Mouse (Mus musculus) ES-E14 (cell line): Measurements from ENCODE around the gene Usp3. TPM values are rescaled to one million over a fixed set of nuclear protein-coding genes. Genes with fewer than 3 reads are reported as not detected.

ENCODE experiments used
- DNase-seq: peaks from one replicate; pipeline ENCODE4 v3.0.0-alpha.2; 2013; ENCODE audit warnings: low read depth, low spot score
- H3K27ac ChIP-seq: 2 replicates; pipeline ENCODE4 v1.5.1; 2012; ENCODE audit warnings: low read depth, mild to moderate bottlenecking, low read length, moderate library complexity, mixed read lengths; ENCODE audit not compliant: poor library complexity, insufficient read depth, severe bottlenecking
- H3K36me3 ChIP-seq: 2 replicates; pipeline ENCODE4 v1.6.1; 2012; ENCODE audit warnings: mild to moderate bottlenecking, low read length, moderate library complexity, mixed read lengths; ENCODE audit not compliant: control insufficient read depth, poor library complexity, insufficient read depth, severe bottlenecking
- H3K4me1 ChIP-seq, 2 experiments: fragments of 150-350 bp in 1 of 2; sonication (generic) in 1 of 2; 2 replicates each; pipeline ENCODE4 v1.6.1; 2012; ENCODE audit warnings: low read length in 2 of 2, mild to moderate bottlenecking in 1 of 2, mixed read lengths in 1 of 2; ENCODE audit not compliant: control insufficient read depth in 2 of 2, insufficient read depth in 2 of 2, poor library complexity in 1 of 2
- H3K4me3 ChIP-seq, 2 experiments: fragments of 150-350 bp in 1 of 2; sonication (generic) in 1 of 2; 2 replicates each; pipeline ENCODE4 v1.5.1; 2012; ENCODE audit warnings: low read length in 2 of 2, low read depth in 1 of 2, mild to moderate bottlenecking in 1 of 2, mixed read lengths in 1 of 2; ENCODE audit not compliant: insufficient read depth in 1 of 2, poor library complexity in 1 of 2, severe bottlenecking in 1 of 2
- H3K9ac ChIP-seq: 2 replicates; pipeline ENCODE4 v1.6.1; 2012; ENCODE audit warnings: low read depth, mild to moderate bottlenecking, low read length, mixed read lengths; ENCODE audit not compliant: poor library complexity, insufficient read depth, severe bottlenecking
- H3K9me3 ChIP-seq: fragments of 150-350 bp; sonication (generic); 2 replicates; pipeline ENCODE4 v1.6.1; 2012; ENCODE audit warnings: low read depth, mild to moderate bottlenecking, low read length; ENCODE audit not compliant: control insufficient read depth, insufficient read depth
- CHD2 ChIP-seq: IDR thresholded peaks from 2 replicates; pipeline ENCODE4 v1.6.1; 2014; ENCODE audit warnings: mild to moderate bottlenecking, low read depth, low read length, inconsistent platforms
- HCFC1 ChIP-seq: IDR thresholded peaks from 2 replicates; pipeline ENCODE4 v1.6.1; 2012; ENCODE audit warnings: low read length, inconsistent platforms, borderline replicate concordance; ENCODE audit not compliant: insufficient read depth
- MAFK ChIP-seq: IDR thresholded peaks from 2 replicates; pipeline ENCODE4 v1.6.1; 2014; ENCODE audit warnings: mild to moderate bottlenecking, low read depth, low read length, inconsistent platforms; ENCODE audit not compliant: insufficient read depth
- ZC3H11A ChIP-seq: IDR thresholded peaks from 2 replicates; pipeline ENCODE4 v1.6.1; 2012; ENCODE audit warnings: low read depth, mild to moderate bottlenecking, inconsistent platforms, low read length, borderline replicate concordance
- ZNF384 ChIP-seq: IDR thresholded peaks from 2 replicates; pipeline ENCODE4 v1.6.1; 2012; ENCODE audit warnings: low read depth, low read length, inconsistent platforms
- in situ Hi-C, 2 experiments: fragments of 600-800 bp; cut with MboI; formaldehyde crosslinking; loops; one replicate each; pipeline ENCODE4 v1.15.1; 2025; ENCODE audit warnings: low sequenced_read_pairs in 2 of 2, inconsistent platforms in 1 of 2; ENCODE audit not compliant: unreplicated experiment in 2 of 2
- total RNA-seq: library from RNA; depleted of rRNA; stranded (reverse); fragments of 300-350 nt; gene quantifications from 2 replicates; pipeline ENCODE4 v1.2.3, GENCODE M21; 2012

Gene Usp3
- total RNA-seq, 1 experiment = 12.4 TPM

GRCm38 (mm10) chr9:66513661-66514255 is 79.2 kb downstream of the Usp3 start:
- no peak for DNase-seq
- Histone ChIP-seq H3K4me3 (peak overlapping the region in 1 of 2 experiments; percentile 22; a peak in 1 of 4 replicates), H3K9ac (no peak overlapping the region; the same call in 1 of the 2 replicates), H3K27ac (no peak overlapping the region), H3K4me1 (peaks cover 9 to 11% of the 10 kb centered on the region in 2 experiments; a peak in 3 of 4 replicates), H3K9me3 (no peaks in the 10 kb centered on the region), H3K36me3 (peaks cover 5% of the 10 kb centered on the region; the same call in 1 of the 2 replicates)
- no peak for TF ChIP-seq MAFK
- TF ChIP-seq HCFC1 = no peak
- no peak for TF ChIP-seq ZNF384
- no peak for TF ChIP-seq CHD2
- TF ChIP-seq ZC3H11A = no peak
- in situ Hi-C loops = no loop called here

DNA sequence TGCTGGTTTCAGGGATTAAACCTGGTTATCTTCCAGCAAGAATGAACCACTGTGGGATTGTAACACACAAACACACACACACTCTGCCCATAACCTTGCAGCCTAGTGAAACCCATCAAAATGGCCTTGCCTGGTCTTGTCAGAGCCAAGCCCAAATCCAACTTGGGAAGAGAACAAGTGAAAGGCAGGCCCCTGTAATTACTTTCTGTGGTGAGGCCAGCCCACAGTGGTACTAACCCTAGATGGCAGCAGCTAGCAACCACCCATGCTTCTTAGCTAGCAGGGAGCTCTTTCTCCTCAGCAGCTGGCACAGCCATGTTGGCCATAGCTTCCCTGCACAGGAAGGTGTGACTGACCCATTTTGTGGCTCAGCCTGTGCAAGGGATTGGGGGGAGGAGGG is 79.8 kb downstream of the Usp3 start:
- peak overlapping the region in 1 of 2 experiments; percentile 81; a peak in 1 of 4 replicates for H3K4me3 ChIP-seq
- peaks cover 5% of the 10 kb centered on the region; the same call in 1 of the 2 replicates for H3K36me3 ChIP-seq
- in situ Hi-C loops = no loop called here
- no peak for DNase-seq
- H3K9me3 ChIP-seq = no peaks in the 10 kb centered on the region
- no peak for TF ChIP-seq HCFC1
- no peak for TF ChIP-seq CHD2
- no peak for TF ChIP-seq ZC3H11A
- no peak for TF ChIP-seq MAFK
- no peak for TF ChIP-seq ZNF384
- H3K9ac ChIP-seq = no peak overlapping the region
- no peak overlapping the region; the same call in 1 of the 2 replicates for H3K27ac ChIP-seq
- H3K4me1 ChIP-seq = peaks cover 9 to 11% of the 10 kb centered on the region in 2 experiments; a peak in 3 of 4 replicates

DNA sequence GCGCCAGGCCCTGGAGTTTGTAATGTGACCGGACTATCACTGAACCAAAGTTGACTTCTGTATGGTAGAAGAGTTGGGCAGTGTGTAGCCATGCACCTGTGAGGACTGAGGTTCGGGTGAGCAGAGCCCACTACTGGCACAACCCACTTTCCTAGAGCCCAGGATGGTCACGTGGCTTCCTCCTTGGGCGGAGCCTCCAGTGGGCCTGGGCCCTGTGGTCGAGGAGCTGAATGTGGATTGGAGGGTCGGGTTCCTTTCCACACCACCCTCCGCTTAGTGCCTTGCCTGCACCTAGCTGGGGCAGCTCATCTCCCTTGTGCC is 80.6 kb downstream of the Usp3 start:
- in situ Hi-C loops = no loop called here
- Histone ChIP-seq H3K4me1 (peaks cover 9 to 11% of the 10 kb centered on the region in 2 experiments; a peak in 3 of 4 replicates), H3K9me3 (no peaks in the 10 kb centered on the region), H3K36me3 (peaks cover 8% of the 10 kb centered on the region), H3K4me3 (peak overlapping the region; percentile 75 to 81), H3K9ac (peak overlapping the region; percentile 82), H3K27ac (peak overlapping the region; percentile 74)
- TF ChIP-seq ZC3H11A (no peak), HCFC1 (no peak), ZNF384 (no peak), MAFK (no peak), CHD2 (no peak)
- DNase-seq = peak; percentile 83

DNA sequence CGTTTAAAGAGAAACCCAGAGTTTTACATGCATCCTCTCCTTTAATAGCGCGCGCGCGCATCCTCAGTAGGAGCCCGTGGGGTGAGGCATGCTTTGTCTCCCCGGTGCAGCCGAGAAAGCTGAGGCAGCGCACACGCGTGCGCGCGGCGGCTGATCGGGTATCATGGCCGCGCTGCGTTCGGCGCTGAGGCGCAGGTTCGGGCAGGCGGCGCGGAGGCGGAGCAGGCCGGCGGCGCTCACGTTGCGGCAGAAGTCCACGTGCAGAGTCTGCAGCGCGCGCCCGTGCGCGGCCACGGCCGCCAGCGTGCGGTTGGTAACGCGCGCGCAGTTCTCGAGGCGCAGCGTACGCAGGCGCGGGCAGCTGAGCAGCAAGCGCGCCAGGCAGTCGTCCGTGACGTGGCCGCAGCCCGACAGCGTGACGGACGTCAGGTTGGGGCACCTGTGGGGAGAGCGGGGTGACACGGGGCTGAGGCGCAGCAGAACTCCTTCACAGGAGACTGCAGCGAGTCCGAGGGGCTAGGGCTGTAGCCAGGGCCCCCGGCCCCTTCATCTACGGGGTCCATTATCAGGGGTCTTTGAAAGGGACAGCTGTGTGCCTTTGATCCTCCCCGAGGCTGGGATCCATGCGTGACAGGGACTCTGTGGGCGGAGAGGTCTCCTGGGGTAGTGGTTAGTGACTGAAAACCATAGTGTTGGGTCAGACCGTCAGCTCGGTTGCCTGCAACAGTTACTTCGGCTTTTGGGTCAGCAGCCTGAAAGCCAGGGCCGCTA is 81.2 kb downstream of the Usp3 start:
- in situ Hi-C loops = no loop called here
- peak; percentile 53; the same call in 1 of the 2 replicates for TF ChIP-seq HCFC1
- TF ChIP-seq ZC3H11A = no peak
- Histone ChIP-seq H3K4me1 (peaks cover 9 to 11% of the 10 kb centered on the region in 2 experiments; a peak in 3 of 4 replicates), H3K9me3 (no peaks in the 10 kb centered on the region), H3K27ac (peak overlapping the region; percentile 74), H3K36me3 (peaks cover 8% of the 10 kb centered on the region), H3K9ac (peak overlapping the region; percentile 82), H3K4me3 (peak overlapping the region; percentile 75 to 81)
- DNase-seq = peak; percentile 68
